Mouse (Mus musculus): ENCODE measurements around the gene Amt. TPM values are rescaled to one million over a fixed set of nuclear protein-coding genes. Genes with fewer than 3 reads are reported as not detected.

Gene Amt
- total and polyA plus RNA-seq, 2 experiments from 2014 or later: 22.5 to 28.5 TPM

GRCm38 (mm10) chr9:108349727-108350126, 53.1 kb downstream of the Amt start:
- 95% methylated on average over 3 of the region's 4 CpGs for WGBS
- H3K9ac ChIP-seq (replicated peaks; ENCODE audit: low read length): no peak overlapping the region
- no peak overlapping the region for H3K4me3 ChIP-seq (ENCODE audit: low read length)
- peaks cover 11% of the 10 kb centered on the region for H3K4me1 ChIP-seq (ENCODE audit: insufficient read depth, low read length)
- H3K27me3 ChIP-seq (ENCODE audit: insufficient read depth, low read length): no peaks in the 10 kb centered on the region
- no peaks in the 10 kb centered on the region for H3K9me3 ChIP-seq (ENCODE audit: low read length)
- H3K27ac ChIP-seq: no peak overlapping the region
- ATAC-seq: no peak
- no peak for TF ChIP-seq CTCF (IDR thresholded peaks at IDR 0.05; ENCODE audit: low read depth)
- H3K4me2 ChIP-seq (ENCODE audit: low read depth, low read length): no peak overlapping the region
- peaks cover 32% of the 10 kb centered on the region for H3K36me3 ChIP-seq (ENCODE audit: insufficient read depth, low read length)
- no peak for DNase-seq (ENCODE audit: low spot score)

Other genes with a start within 250 kb of the Amt start
- gene Gmppb, start 247.6 kb upstream of the Amt start, total RNA-seq (2014; rRNA removed): 13.0 and 13.3 TPM in 2 replicates
- gene Gmppb, start 247.6 kb upstream of the Amt start, polyA plus RNA-seq (2015; fragmentation: Nextera tagmentation; extraction: Ambion mirVana): 17.1 and 18.1 TPM in 2 replicates
- 4.8 and 6.1 TPM in 2 replicates for gene Amigo3, start 243.7 kb upstream of the Amt start, total RNA-seq (2014; rRNA removed)
- 1.8 and 2.1 TPM in 2 replicates for gene Amigo3, start 243.7 kb upstream of the Amt start, polyA plus RNA-seq (2015; fragmentation: Nextera tagmentation; extraction: Ambion mirVana)
- gene Mst1, start 216.4 kb upstream of the Amt start, total RNA-seq (2014; rRNA removed): 0.29 TPM in 1 of 2 replicates, not detected in the other
- gene Mst1, start 216.4 kb upstream of the Amt start, polyA plus RNA-seq (2015; fragmentation: Nextera tagmentation; extraction: Ambion mirVana): not detected in 2 replicates
- gene Rnf123, start 213.5 kb upstream of the Amt start, total RNA-seq (2014; rRNA removed): 59.0 and 60.4 TPM in 2 replicates
- gene Rnf123, start 213.5 kb upstream of the Amt start, polyA plus RNA-seq (2015; fragmentation: Nextera tagmentation; extraction: Ambion mirVana): 41.8 and 43.8 TPM in 2 replicates
- 47.8 and 53.3 TPM in 2 replicates for gene Apeh, start 202.2 kb upstream of the Amt start, total RNA-seq (2014; rRNA removed)
- gene Apeh, start 202.2 kb upstream of the Amt start, polyA plus RNA-seq (2015; fragmentation: Nextera tagmentation; extraction: Ambion mirVana): 39.6 and 40.4 TPM in 2 replicates
- 53.9 and 60.7 TPM in 2 replicates for gene Bsn, start 106.5 kb upstream of the Amt start, total RNA-seq (2014; rRNA removed)
- gene Bsn, start 106.5 kb upstream of the Amt start, polyA plus RNA-seq (2015; fragmentation: Nextera tagmentation; extraction: Ambion mirVana): 6.5 and 7.4 TPM in 2 replicates
- 127 and 129 TPM in 2 replicates for gene Dag1, start 32.9 kb upstream of the Amt start, total RNA-seq (2014; rRNA removed)
- 70.2 and 76.3 TPM in 2 replicates for gene Dag1, start 32.9 kb upstream of the Amt start, polyA plus RNA-seq (2015; fragmentation: Nextera tagmentation; extraction: Ambion mirVana)
- gene Nicn1, start 6.4 kb upstream of the Amt start, total RNA-seq (2014; rRNA removed): 79.8 and 108 TPM in 2 replicates
- gene Nicn1, start 6.4 kb upstream of the Amt start, polyA plus RNA-seq (2015; fragmentation: Nextera tagmentation; extraction: Ambion mirVana): 114 and 118 TPM in 2 replicates
- 105 and 106 TPM in 2 replicates for gene Rhoa, start 9.3 kb downstream of the Amt start, total RNA-seq (2014; rRNA removed)
- gene Rhoa, start 9.3 kb downstream of the Amt start, polyA plus RNA-seq (2015; fragmentation: Nextera tagmentation; extraction: Ambion mirVana): 268 and 276 TPM in 2 replicates
- 65.2 and 66.5 TPM in 2 replicates for gene Tcta, start 9.3 kb downstream of the Amt start, total RNA-seq (2014; rRNA removed)
- gene Tcta, start 9.3 kb downstream of the Amt start, polyA plus RNA-seq (2015; fragmentation: Nextera tagmentation; extraction: Ambion mirVana): 79.4 and 80.3 TPM in 2 replicates
- gene Gpx1, start 42.0 kb downstream of the Amt start, total RNA-seq (2014; rRNA removed): 224 and 226 TPM in 2 replicates
- gene Gpx1, start 42.0 kb downstream of the Amt start, polyA plus RNA-seq (2015; fragmentation: Nextera tagmentation; extraction: Ambion mirVana): 426 and 460 TPM in 2 replicates
- gene Usp4, start 51.0 kb downstream of the Amt start, total RNA-seq (2014; rRNA removed): 92.0 and 97.8 TPM in 2 replicates
- gene Usp4, start 51.0 kb downstream of the Amt start, polyA plus RNA-seq (2015; fragmentation: Nextera tagmentation; extraction: Ambion mirVana): 93.4 and 94.4 TPM in 2 replicates
- 0.43 and 2.8 TPM in 2 replicates for gene 1700102P08Rik, start 96.0 kb downstream of the Amt start, total RNA-seq (2014; rRNA removed)
- 0.61 and 0.81 TPM in 2 replicates for gene 1700102P08Rik, start 96.0 kb downstream of the Amt start, polyA plus RNA-seq (2015; fragmentation: Nextera tagmentation; extraction: Ambion mirVana)
- gene Ccdc36, start 131.6 kb downstream of the Amt start, total RNA-seq (2014; rRNA removed): 0.97 and 1.2 TPM in 2 replicates
- gene Ccdc36, start 131.6 kb downstream of the Amt start, polyA plus RNA-seq (2015; fragmentation: Nextera tagmentation; extraction: Ambion mirVana): 1.7 TPM in 2 replicates
- gene BC048562, start 139.6 kb downstream of the Amt start, total RNA-seq (2014; rRNA removed): not detected in 2 replicates
- gene BC048562, start 139.6 kb downstream of the Amt start, polyA plus RNA-seq (2015; fragmentation: Nextera tagmentation; extraction: Ambion mirVana): not detected in 2 replicates
- gene Ccdc71, start 163.7 kb downstream of the Amt start, total RNA-seq (2014; rRNA removed): 32.9 and 37.2 TPM in 2 replicates
- 46.9 and 55.9 TPM in 2 replicates for gene Ccdc71, start 163.7 kb downstream of the Amt start, polyA plus RNA-seq (2015; fragmentation: Nextera tagmentation; extraction: Ambion mirVana)
- 62.6 and 72.8 TPM in 2 replicates for gene Klhdc8b, start 164.7 kb downstream of the Amt start, total RNA-seq (2014; rRNA removed)
- 44.9 and 46.5 TPM in 2 replicates for gene Klhdc8b, start 164.7 kb downstream of the Amt start, polyA plus RNA-seq (2015; fragmentation: Nextera tagmentation; extraction: Ambion mirVana)
- gene Lamb2, start 182.9 kb downstream of the Amt start, total RNA-seq (2014; rRNA removed): 77.5 and 99.8 TPM in 2 replicates
- 16.0 and 18.6 TPM in 2 replicates for gene Lamb2, start 182.9 kb downstream of the Amt start, polyA plus RNA-seq (2015; fragmentation: Nextera tagmentation; extraction: Ambion mirVana)
- 87.6 and 104 TPM in 2 replicates for gene Usp19, start 193.7 kb downstream of the Amt start, total RNA-seq (2014; rRNA removed)
- gene Usp19, start 193.7 kb downstream of the Amt start, polyA plus RNA-seq (2015; fragmentation: Nextera tagmentation; extraction: Ambion mirVana): 51.6 and 52.0 TPM in 2 replicates
- 153 and 175 TPM in 2 replicates for gene Qars, start 210.9 kb downstream of the Amt start, total RNA-seq (2014; rRNA removed)
- 55.2 and 58.3 TPM in 2 replicates for gene Qars, start 210.9 kb downstream of the Amt start, polyA plus RNA-seq (2015; fragmentation: Nextera tagmentation; extraction: Ambion mirVana)
- 226 and 252 TPM in 2 replicates for gene Qrich1, start 220.0 kb downstream of the Amt start, total RNA-seq (2014; rRNA removed)
- 98.1 and 98.7 TPM in 2 replicates for gene Qrich1, start 220.0 kb downstream of the Amt start, polyA plus RNA-seq (2015; fragmentation: Nextera tagmentation; extraction: Ambion mirVana)